In the genomic region with DNA sequence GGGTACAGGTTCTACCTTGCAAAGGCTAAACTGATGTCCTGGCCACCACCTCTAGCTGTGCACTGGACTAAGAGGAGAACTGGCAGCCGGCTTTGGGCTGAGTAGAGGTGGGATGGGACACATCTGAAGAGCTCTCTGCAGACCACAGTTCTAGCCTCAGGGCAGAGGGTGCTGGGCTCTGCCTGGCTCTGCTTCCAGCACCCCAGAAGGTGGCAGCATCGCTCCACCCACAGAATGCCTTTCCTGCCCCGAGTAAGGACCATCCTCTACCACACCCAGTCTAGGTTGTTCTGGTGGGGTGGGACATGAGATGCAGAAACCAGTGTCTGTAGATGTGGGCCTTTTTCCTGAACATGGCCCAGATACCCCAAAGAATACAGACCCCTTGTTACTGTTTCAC, we compare ENCODE assay signal across 8 mouse cellular contexts. TPM values are rescaled to one million over a fixed set of nuclear protein-coding genes. Genes with fewer than 3 reads are reported as not detected.
DNase-seq lines count a peak whose midpoint lies in the region; ATAC-seq and TF ChIP-seq lines count a peak whose summit lies in the region.

No protein-coding gene starts in this region.

- intact Hi-C loops in left cerebral cortex, postnatal 4 days (cut with DNase I) = loop anchor here (5.0 kb wide), 1 partner anchor 178 kb away; no protein-coding TSS in a partner anchor

- CTCF ChIA-PET in Patski (lab: Charles Lee) = interaction anchor here (0.7 to 2.1 kb wide), 8 partner anchors 10 to 178 kb away, joined by 3 to 13 read pairs (median 4); no protein-coding TSS in a partner anchor

- H3K9ac ChIP-seq in heart, embryonic 11.5 days (ENCODE audit: low read depth, low read length) = no peak overlapping the region
- H3K9ac ChIP-seq in hindbrain, embryonic 11.5 days (ENCODE audit: low read depth, low read length) = no peak overlapping the region
- H3K9ac ChIP-seq in midbrain, embryonic 13.5 days (replicated peaks) = no peak overlapping the region
- H3K9ac ChIP-seq in stomach, embryonic 15.5 days = no peak overlapping the region

- WGBS in heart, embryonic 11.5 days (ENCODE audit: insufficient replicate concordance) = 30% methylated on average over 3 of the region's 3 CpGs
- 24% methylated on average over 3 of the region's 3 CpGs for WGBS in hindbrain, embryonic 11.5 days
- WGBS in midbrain, embryonic 13.5 days = 35% methylated on average over 3 of the region's 3 CpGs
- 38% methylated on average over 3 of the region's 3 CpGs for WGBS in stomach, embryonic 15.5 days

- no peak for ATAC-seq in heart, embryonic 11.5 days (replicated peaks; ENCODE audit: insufficient number of reproducible peaks, low FRiP score, low TSS enrichment)
- peak; percentile 56 for ATAC-seq in Patski
- ATAC-seq in common myeloid progenitor, adult 5-6 weeks (replicated peaks; ENCODE audit: low read depth, poor library complexity, severe bottlenecking) = peak; percentile 55; the same call in 1 of the 2 replicates
- ATAC-seq in hindbrain, embryonic 11.5 days (ENCODE audit: low FRiP score) = peak; percentile 69; the same call in 1 of the 2 replicates
- peak; percentile 81 for ATAC-seq in midbrain, embryonic 13.5 days
- 0 out of 2 replicates have a peak, but pooled peaks have one; percentile 52 for ATAC-seq in stomach, embryonic 15.5 days (ENCODE audit: insufficient read depth, low FRiP score, low read depth)

- H3K4me3 ChIP-seq in heart, embryonic 11.5 days (ENCODE audit: low read depth, low read length) = no peak overlapping the region
- H3K4me3 ChIP-seq in hindbrain, embryonic 11.5 days (ENCODE audit: low read depth, low read length) = no peak overlapping the region
- no peak overlapping the region for H3K4me3 ChIP-seq in midbrain, embryonic 13.5 days (replicated peaks)
- no peak overlapping the region for H3K4me3 ChIP-seq in stomach, embryonic 15.5 days (replicated peaks)

- no peaks in the 10 kb centered on the region for H3K9me3 ChIP-seq in heart, embryonic 11.5 days (replicated peaks; ENCODE audit: control insufficient read depth, low read length)
- no peaks in the 10 kb centered on the region for H3K9me3 ChIP-seq in hindbrain, embryonic 11.5 days (ENCODE audit: control insufficient read depth, low read length)
- H3K9me3 ChIP-seq in midbrain, embryonic 13.5 days = no peaks in the 10 kb centered on the region
- H3K9me3 ChIP-seq in stomach, embryonic 15.5 days = no peaks in the 10 kb centered on the region

- H3K4me2 ChIP-seq in heart, embryonic 11.5 days = no peak overlapping the region
- no peak overlapping the region for H3K4me2 ChIP-seq in hindbrain, embryonic 11.5 days (replicated peaks; ENCODE audit: low read depth, low read length)
- no peak overlapping the region for H3K4me2 ChIP-seq in midbrain, embryonic 13.5 days (replicated peaks)
- no peak overlapping the region for H3K4me2 ChIP-seq in stomach, embryonic 15.5 days

- DNase-seq in heart, adult 18-20 months = peak; percentile 29 to 62
- DNase-seq in Patski (ENCODE audit: low read depth, low spot score) = no peak
- peak; percentile 75 for DNase-seq in hindbrain, embryonic 11.5 days (ENCODE audit: low spot score)
- DNase-seq in left cerebral cortex, postnatal 4 days = peak; percentile 84

- POLR2A ChIA-PET in Patski (lab: Charles Lee) = no interaction called here

- H3K27me3 ChIP-seq in heart, embryonic 11.5 days (ENCODE audit: control insufficient read depth, insufficient read depth, low read length) = no peaks in the 10 kb centered on the region
- H3K27me3 ChIP-seq in Patski = no peaks in the 10 kb centered on the region
- no peaks in the 10 kb centered on the region for H3K27me3 ChIP-seq in hindbrain, embryonic 11.5 days (ENCODE audit: control insufficient read depth, insufficient read depth, low read length)
- no peaks in the 10 kb centered on the region for H3K27me3 ChIP-seq in midbrain, embryonic 13.5 days
- no peaks in the 10 kb centered on the region for H3K27me3 ChIP-seq in stomach, embryonic 15.5 days (replicated peaks)

- TF ChIP-seq CTCF in Patski (IDR thresholded peaks at IDR 0.05) = no peak

- in situ Hi-C loops in Patski (cut with MboI; ENCODE audit: low pct_unique_long_range_greater_than_20kb) = no loop called here

- H3K4me1 ChIP-seq in heart, embryonic 11.5 days (ENCODE audit: control insufficient read depth, insufficient read depth, low read length) = peaks cover 25% of the 10 kb centered on the region
- H3K4me1 ChIP-seq in hindbrain, embryonic 11.5 days (replicated peaks; ENCODE audit: control insufficient read depth, insufficient read depth, low read length) = peaks cover 9% of the 10 kb centered on the region
- peaks cover 56% of the 10 kb centered on the region for H3K4me1 ChIP-seq in midbrain, embryonic 13.5 days (replicated peaks)
- no peaks in the 10 kb centered on the region for H3K4me1 ChIP-seq in stomach, embryonic 15.5 days

- H3K36me3 ChIP-seq in heart, embryonic 11.5 days (ENCODE audit: control insufficient read depth, insufficient read depth, low read length) = peaks cover 28% of the 10 kb centered on the region
- H3K36me3 ChIP-seq in hindbrain, embryonic 11.5 days (ENCODE audit: control insufficient read depth, insufficient read depth, low read length) = peaks cover 3% of the 10 kb centered on the region; the same call in 1 of the 2 replicates
- peaks cover 44% of the 10 kb centered on the region for H3K36me3 ChIP-seq in midbrain, embryonic 13.5 days
- H3K36me3 ChIP-seq in stomach, embryonic 15.5 days = peaks cover 38% of the 10 kb centered on the region

- no peak overlapping the region for H3K27ac ChIP-seq in heart, embryonic 11.5 days (ENCODE audit: low read depth, low read length)
- H3K27ac ChIP-seq in hindbrain, embryonic 11.5 days (ENCODE audit: low read depth, low read length) = no peak overlapping the region
- H3K27ac ChIP-seq in midbrain, embryonic 13.5 days = no peak overlapping the region
- no peak overlapping the region for H3K27ac ChIP-seq in stomach, embryonic 15.5 days

RNA-seq across cellular contexts. Expression of a gene that starts 12.1 kb away (rescaled TPM):
- 10 to 100 TPM; 12.2 to 12.3 TPM for total RNA-seq in heart, adult 18-20 months (2021)
- 18.0 and 19.3 TPM in 2 replicates for polyA plus RNA-seq in heart, embryonic 11.5 days (2014; fragmentation: Nextera tagmentation; extraction: Ambion mirVana)
- polyA plus RNA-seq in Patski (2021) = 9.6 TPM
- total RNA-seq in common myeloid progenitor, adult 5-6 weeks (2017) = 12.8 and 30.5 TPM in 2 replicates
- 14.8 and 15.2 TPM in 2 replicates for polyA plus RNA-seq in hindbrain, embryonic 11.5 days (2014; fragmentation: Nextera tagmentation; extraction: Ambion mirVana)
- total RNA-seq in left cerebral cortex, postnatal 4 days (2021) = 10 to 100 TPM; 11.6 to 13.5 TPM
- polyA plus RNA-seq in midbrain, embryonic 13.5 days (2015; fragmentation: Nextera tagmentation; extraction: Ambion mirVana) = 11.4 and 12.0 TPM in 2 replicates
- 13.0 and 14.1 TPM in 2 replicates for polyA plus RNA-seq in stomach, embryonic 15.5 days (2015; fragmentation: Nextera tagmentation; extraction: Ambion mirVana)

RNA-seq across cellular contexts. Expression of a gene that starts 44.4 kb away (rescaled TPM):
- total RNA-seq in heart, adult 18-20 months (2021) = 10 to 100 TPM; 55.9 to 65.9 TPM
- 99.9 and 101 TPM in 2 replicates for polyA plus RNA-seq in heart, embryonic 11.5 days (2014; fragmentation: Nextera tagmentation; extraction: Ambion mirVana)
- polyA plus RNA-seq in Patski (2021) = 92.8 TPM
- 150 and 172 TPM in 2 replicates for total RNA-seq in common myeloid progenitor, adult 5-6 weeks (2017)
- 107 and 141 TPM in 2 replicates for polyA plus RNA-seq in hindbrain, embryonic 11.5 days (2014; fragmentation: Nextera tagmentation; extraction: Ambion mirVana)
- total RNA-seq in left cerebral cortex, postnatal 4 days (2021) = 10 to 100 TPM; 81.9 to 85.9 TPM
- polyA plus RNA-seq in midbrain, embryonic 13.5 days (2015; fragmentation: Nextera tagmentation; extraction: Ambion mirVana) = 138 and 150 TPM in 2 replicates
- polyA plus RNA-seq in stomach, embryonic 15.5 days (2015; fragmentation: Nextera tagmentation; extraction: Ambion mirVana) = 95.8 and 97.9 TPM in 2 replicates
